Mouse (Mus musculus) E14TG2a.4 (cell line): ENCODE measurements around the gene Mlh3.

Source experiments
- H3K27me3 ChIP-seq: 2 replicates; pipeline ENCODE4 v1.6.1; 2014; ENCODE audit warnings: low read length, control low read depth; ENCODE audit not compliant: insufficient read depth
- H3K36me3 ChIP-seq: 2 replicates; pipeline ENCODE4 v1.6.1; 2014; ENCODE audit warnings: low read length, control low read depth; ENCODE audit not compliant: insufficient read depth
- H3K4me1 ChIP-seq: replicated peaks from 2 replicates; pipeline ENCODE4 v1.6.1; 2014; ENCODE audit warnings: low read depth, low read length, control low read depth
- H3K4me3 ChIP-seq: replicated peaks from 2 replicates; pipeline ENCODE4 v1.5.1; 2014; ENCODE audit warnings: mild to moderate bottlenecking, low read length
- H3K9me3 ChIP-seq: 2 replicates; pipeline ENCODE4 v1.6.1; 2014; ENCODE audit warnings: low read length, control low read depth
- CTCF ChIP-seq: conservative IDR thresholded peaks from 2 replicates; pipeline ENCODE4 v1.5.1; 2014; ENCODE audit warnings: low read length
- NANOG ChIP-seq: IDR thresholded peaks from 2 replicates; pipeline ENCODE4 v1.6.1; 2014; ENCODE audit warnings: borderline replicate concordance, low read length, mixed read lengths
- POU5F1 ChIP-seq: IDR thresholded peaks from 2 replicates; pipeline ENCODE4 v1.6.1; 2014; ENCODE audit warnings: low read length, borderline replicate concordance

Gene Mlh3

GRCm38 (mm10) chr12:85204105-85204504, 66.3 kb downstream of the Mlh3 start:
- no peak overlapping the region for H3K4me3 ChIP-seq
- H3K9me3 ChIP-seq, result no peaks in the 10 kb centered on the region
- TF ChIP-seq POU5F1 (no peak), NANOG (no peak), CTCF (peak; percentile 40)
- no peaks in the 10 kb centered on the region for H3K36me3 ChIP-seq
- H3K27me3 ChIP-seq, result peaks cover 16% of the 10 kb centered on the region; the same call in 1 of the 2 replicates
- H3K4me1 ChIP-seq, result peaks cover 30% of the 10 kb centered on the region

GRCm38 (mm10) chr12:85203699-85204098, 66.7 kb downstream of the Mlh3 start:
- H3K27me3 ChIP-seq, result peaks cover 16% of the 10 kb centered on the region; the same call in 1 of the 2 replicates
- no peaks in the 10 kb centered on the region for H3K9me3 ChIP-seq
- TF ChIP-seq POU5F1, result no peak
- no peak for TF ChIP-seq CTCF
- no peak for TF ChIP-seq NANOG
- no peak overlapping the region for H3K4me3 ChIP-seq
- peaks cover 32% of the 10 kb centered on the region for H3K4me1 ChIP-seq
- no peaks in the 10 kb centered on the region for H3K36me3 ChIP-seq

- TF ChIP-seq CTCF (no peak), NANOG (no peak), POU5F1 (no peak)
- Histone ChIP-seq H3K36me3 (no peaks in the 10 kb centered on the region), H3K4me3 (no peak overlapping the region; the same call in 1 of the 2 replicates), H3K9me3 (no peaks in the 10 kb centered on the region), H3K4me1 (peaks cover 39% of the 10 kb centered on the region), H3K27me3 (peaks cover 6% of the 10 kb centered on the region; the same call in 1 of the 2 replicates)
These were observed 68.2 kb downstream of the Mlh3 start for GRCm38 (mm10) chr12:85202191-85202590.

GRCm38 (mm10) chr12:85201830-85202147, 68.6 kb downstream of the Mlh3 start:
- H3K36me3 ChIP-seq, result no peaks in the 10 kb centered on the region
- H3K4me3 ChIP-seq, result peak overlapping the region; percentile 58
- TF ChIP-seq CTCF (no peak), NANOG (no peak), POU5F1 (no peak)
- H3K27me3 ChIP-seq, result peaks cover 6% of the 10 kb centered on the region; the same call in 1 of the 2 replicates
- H3K4me1 ChIP-seq, result peaks cover 43% of the 10 kb centered on the region
- H3K9me3 ChIP-seq, result no peaks in the 10 kb centered on the region

GRCm38 (mm10) chr12:85200929-85201829, 69.2 kb downstream of the Mlh3 start:
- Histone ChIP-seq H3K4me1 (peaks cover 48% of the 10 kb centered on the region), H3K4me3 (peak overlapping the region; percentile 58), H3K36me3 (no peaks in the 10 kb centered on the region), H3K9me3 (no peaks in the 10 kb centered on the region), H3K27me3 (peaks cover 6% of the 10 kb centered on the region; the same call in 1 of the 2 replicates)
- TF ChIP-seq CTCF (no peak), NANOG (no peak), POU5F1 (no peak)

GRCm38 (mm10) chr12:85199954-85200353, 70.4 kb downstream of the Mlh3 start:
- Histone ChIP-seq H3K4me3 (no peak overlapping the region), H3K36me3 (no peaks in the 10 kb centered on the region), H3K9me3 (no peaks in the 10 kb centered on the region), H3K27me3 (peaks cover 8% of the 10 kb centered on the region; the same call in 1 of the 2 replicates), H3K4me1 (peaks cover 46% of the 10 kb centered on the region)
- TF ChIP-seq NANOG (no peak), CTCF (no peak), POU5F1 (no peak)

GRCm38 (mm10) chr12:85197936-85198335, 72.5 kb downstream of the Mlh3 start:
- no peaks in the 10 kb centered on the region for H3K9me3 ChIP-seq
- H3K4me3 ChIP-seq, result no peak overlapping the region
- no peaks in the 10 kb centered on the region for H3K36me3 ChIP-seq
- H3K27me3 ChIP-seq, result peaks cover 27% of the 10 kb centered on the region
- TF ChIP-seq NANOG (no peak), POU5F1 (no peak), CTCF (no peak)
- peaks cover 45% of the 10 kb centered on the region for H3K4me1 ChIP-seq

- Histone ChIP-seq H3K4me3 (no peak overlapping the region), H3K36me3 (no peaks in the 10 kb centered on the region), H3K9me3 (no peaks in the 10 kb centered on the region), H3K27me3 (peaks cover 32% of the 10 kb centered on the region), H3K4me1 (peaks cover 50% of the 10 kb centered on the region)
- TF ChIP-seq NANOG (no peak), POU5F1 (no peak), CTCF (no peak)
These were observed 73.0 kb downstream of the Mlh3 start for GRCm38 (mm10) chr12:85197371-85197770.

- Histone ChIP-seq H3K4me1 (peaks cover 42% of the 10 kb centered on the region), H3K9me3 (no peaks in the 10 kb centered on the region), H3K27me3 (peaks cover 32% of the 10 kb centered on the region), H3K36me3 (no peaks in the 10 kb centered on the region), H3K4me3 (no peak overlapping the region)
- TF ChIP-seq CTCF (no peak), NANOG (no peak), POU5F1 (no peak)
These were observed 74.2 kb downstream of the Mlh3 start for GRCm38 (mm10) chr12:85196191-85196590.
